Mouse (Mus musculus) liver, postnatal 0 days (tissue): ENCODE data around the gene Myoc. TPM values are rescaled to one million over a fixed set of nuclear protein-coding genes. Genes with fewer than 3 reads are reported as not detected.

Source experiments
- ATAC-seq: fragments of 200-750 bp; cut with Nextera tagmentation; 2 replicates; pipeline ENCODE4 v1.8.0; 2017; ENCODE audit warnings: mild to moderate bottlenecking, moderate library complexity
- DNase-seq: peaks from one replicate; pipeline ENCODE4 v3.0.0-alpha.2; 2016
- H3K27ac ChIP-seq: fragments of 300-500 bp; sonication (generic); 2 replicates; pipeline ENCODE4 v1.5.1; 2014; ENCODE audit warnings: antibody characterized with exemption, moderate library complexity, mild to moderate bottlenecking, low read depth
- H3K27me3 ChIP-seq: fragments of 300-500 bp; sonication (generic); 2 replicates; pipeline ENCODE4 v1.6.1; 2014; ENCODE audit warnings: low read length, control low read depth, mixed read lengths; ENCODE audit not compliant: insufficient read depth
- H3K36me3 ChIP-seq: fragments of 300-500 bp; sonication (generic); replicated peaks from 2 replicates; pipeline ENCODE4 v1.6.1; 2014; ENCODE audit warnings: mild to moderate bottlenecking, control low read depth, low read length, moderate library complexity, mixed read lengths; ENCODE audit not compliant: insufficient read depth
- H3K4me1 ChIP-seq: fragments of 300-500 bp; sonication (generic); 2 replicates; pipeline ENCODE4 v1.6.1; 2014; ENCODE audit warnings: antibody characterized with exemption, mild to moderate bottlenecking, control low read depth; ENCODE audit not compliant: insufficient read depth
- H3K4me2 ChIP-seq: fragments of 300-500 bp; sonication (generic); 2 replicates; pipeline ENCODE4 v1.6.1; 2014; ENCODE audit warnings: low read depth, mild to moderate bottlenecking, low read length, moderate library complexity, mixed read lengths
- H3K4me3 ChIP-seq: fragments of 300-500 bp; sonication (generic); 2 replicates; pipeline ENCODE4 v1.5.1; 2014; ENCODE audit warnings: low read depth, low read length
- H3K9ac ChIP-seq: fragments of 300-500 bp; sonication (generic); replicated peaks from 2 replicates; pipeline ENCODE4 v1.6.1; 2014; ENCODE audit warnings: mild to moderate bottlenecking, moderate library complexity
- H3K9me3 ChIP-seq: fragments of 300-500 bp; sonication (generic); 2 replicates; pipeline ENCODE4 v1.6.1; 2016; ENCODE audit warnings: mild to moderate bottlenecking, control low read depth, low read length, mixed read lengths
- CTCF ChIP-seq: sonication (generic); IDR thresholded peaks from 2 replicates; pipeline ENCODE4 v1.5.1; 2016; ENCODE audit warnings: antibody characterized with exemption, low read depth
- EP300 ChIP-seq: IDR thresholded peaks from 2 replicates; pipeline ENCODE4 v1.6.1; 2016; ENCODE audit warnings: antibody characterized with exemption, low read depth, mild to moderate bottlenecking
- WGBS: fragments of 180-500 bp; shearing (Covaris S2); extraction: QIAGEN DNeasy Blood & Tissue Kit; methylation state at CpG from one replicate; pipeline ENCODE4 v1.1.7; 2014; ENCODE audit not compliant: insufficient replicate concordance; 5-methylcytosine and 5-hydroxymethylcytosine counted together
- microRNA-seq: library from miRNA; unstranded; fragments of <30 nt; microRNA quantifications from one replicate; pipeline ENCODE4, GENCODE M21; 2016
- polyA plus RNA-seq: library from polyadenylated mRNA; unstranded; fragments of >200 nt; fragmentation: Nextera tagmentation; extraction: Ambion mirVana; gene quantifications from 2 replicates; pipeline ENCODE4 v1.2.1, GENCODE M21; 2015

The Myoc gene
- polyA plus RNA-seq, 1 experiment from 2014 or later: not detected

DNA sequence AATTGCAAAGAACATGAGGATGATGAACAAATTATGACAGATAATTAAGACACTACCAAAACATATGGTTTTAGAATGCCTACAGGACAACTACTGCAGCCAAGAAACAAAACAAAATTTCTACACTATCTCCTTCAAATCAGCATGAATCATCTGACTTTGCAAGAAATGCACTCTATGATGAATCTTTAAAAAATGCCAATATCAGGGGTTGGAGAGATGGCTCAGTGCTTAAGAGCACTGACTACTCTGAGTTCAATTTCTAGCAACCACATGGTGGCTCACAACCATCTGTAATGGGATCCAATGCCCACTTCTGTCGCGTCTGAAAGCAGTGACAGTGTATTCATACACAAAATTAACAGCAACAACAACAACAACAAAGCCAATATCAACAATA, 54.8 kb downstream of the Myoc start:
- ATAC-seq (no peak), DNase-seq (no peak)
- no peak overlapping the region for H3K4me2 ChIP-seq
- no peaks in the 10 kb centered on the region for H3K4me1 ChIP-seq
- 87% methylated on average over 2 of the region's 2 CpGs for WGBS
- H3K27me3 ChIP-seq: no peaks in the 10 kb centered on the region
- TF ChIP-seq CTCF (no peak), EP300 (no peak)
- no peaks in the 10 kb centered on the region for H3K9me3 ChIP-seq
- no peak overlapping the region for H3K27ac ChIP-seq
- H3K9ac ChIP-seq: no peak overlapping the region
- no peak overlapping the region for H3K4me3 ChIP-seq
- peaks cover 68% of the 10 kb centered on the region for H3K36me3 ChIP-seq

DNA sequence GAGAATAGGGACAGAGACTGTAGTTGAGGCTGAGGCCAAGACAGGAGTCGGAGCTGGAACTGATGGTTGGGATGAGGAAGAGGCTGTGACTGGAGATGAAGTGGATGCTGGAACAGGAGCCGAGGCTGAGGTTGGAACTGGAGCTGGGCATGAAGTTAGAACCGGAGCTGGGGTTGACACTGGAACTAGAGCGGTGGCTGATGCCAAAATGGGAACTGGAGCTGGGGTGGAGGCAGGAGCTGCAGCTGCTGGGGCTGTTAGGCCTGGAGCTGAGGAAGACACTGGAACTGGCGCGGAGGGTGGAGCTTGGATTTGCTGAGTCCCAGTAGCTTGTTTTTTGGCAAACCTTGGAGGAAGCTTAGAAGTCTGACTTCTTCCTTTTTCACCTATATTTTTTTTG, 58.9 kb downstream of the Myoc start:
- 92% methylated on average over 6 of the region's 6 CpGs for WGBS
- no peaks in the 10 kb centered on the region for H3K9me3 ChIP-seq
- H3K27ac ChIP-seq: no peak overlapping the region
- DNase-seq: no peak
- no peak overlapping the region for H3K9ac ChIP-seq
- TF ChIP-seq CTCF: no peak
- H3K4me1 ChIP-seq: no peaks in the 10 kb centered on the region
- ATAC-seq: no peak
- peaks cover 67% of the 10 kb centered on the region for H3K36me3 ChIP-seq
- H3K27me3 ChIP-seq: no peaks in the 10 kb centered on the region
- H3K4me3 ChIP-seq: no peak overlapping the region
- no peak overlapping the region for H3K4me2 ChIP-seq

Small RNA genes lying within 50 kb of the gene (microRNA-seq; reads per million reads assigned to microRNA genes)
- gene Gm27616: not detected

Other genes starting within 250 kb of the Myoc start
- 0.12 and 0.14 TPM in 2 replicates for gene Dnm3, start 161.1 kb upstream of the Myoc start, polyA plus RNA-seq
- 5.9 and 7.2 TPM in 2 replicates for gene Mettl13, start 90.6 kb upstream of the Myoc start, polyA plus RNA-seq
- 14.9 and 15.7 TPM in 2 replicates for gene Vamp4, start 68.6 kb upstream of the Myoc start, polyA plus RNA-seq
- gene Myocos, start 19.1 kb downstream of the Myoc start, polyA plus RNA-seq: not detected in 2 replicates
- gene Prrc2c, start 101.4 kb downstream of the Myoc start, polyA plus RNA-seq: 29.1 and 37.3 TPM in 2 replicates
- gene Fmo4, start 174.8 kb downstream of the Myoc start, polyA plus RNA-seq: 5.2 and 6.0 TPM in 2 replicates
- gene Fmo1, start 227.5 kb downstream of the Myoc start, polyA plus RNA-seq: 49.7 and 51.5 TPM in 2 replicates